Mouse (Mus musculus) intestine, postnatal 0 days (tissue): ENCODE measurements around the gene Sars2. TPM values are rescaled to one million over a fixed set of nuclear protein-coding genes. Genes with fewer than 3 reads are reported as not detected.

Source experiments
- ATAC-seq: fragments of 200-750 bp; cut with Nextera tagmentation; 2 replicates; pipeline ENCODE4 v1.8.0; 2017; ENCODE audit warnings: mild to moderate bottlenecking, moderate TSS enrichment, moderate library complexity
- H3K27ac ChIP-seq: fragments of 300-500 bp; sonication (generic); 2 replicates; pipeline ENCODE4 v1.5.1; 2014; ENCODE audit warnings: mild to moderate bottlenecking, low read depth, low read length, moderate library complexity
- H3K27me3 ChIP-seq: fragments of 300-500 bp; sonication (generic); replicated peaks from 2 replicates; pipeline ENCODE4 v1.6.1; 2014; ENCODE audit warnings: low read length, mixed read lengths; ENCODE audit not compliant: control insufficient read depth, insufficient read depth
- H3K36me3 ChIP-seq: fragments of 300-500 bp; sonication (generic); 2 replicates; pipeline ENCODE4 v1.6.1; 2014; ENCODE audit warnings: mild to moderate bottlenecking, moderate library complexity; ENCODE audit not compliant: control insufficient read depth, insufficient read depth
- H3K4me1 ChIP-seq: fragments of 300-500 bp; sonication (generic); replicated peaks from 2 replicates; pipeline ENCODE4 v1.6.1; 2014; ENCODE audit warnings: antibody characterized with exemption, low read length, mixed read lengths; ENCODE audit not compliant: control insufficient read depth, insufficient read depth
- H3K4me2 ChIP-seq: fragments of 300-500 bp; sonication (generic); replicated peaks from 2 replicates; pipeline ENCODE4 v1.6.1; 2014; ENCODE audit warnings: low read depth, mild to moderate bottlenecking, moderate library complexity
- H3K4me3 ChIP-seq: fragments of 300-500 bp; sonication (generic); 2 replicates; pipeline ENCODE4 v1.5.1; 2014; ENCODE audit warnings: low read depth, low read length
- H3K9ac ChIP-seq: fragments of 300-500 bp; sonication (generic); 2 replicates; pipeline ENCODE4 v1.6.1; 2014; ENCODE audit warnings: mild to moderate bottlenecking, low read depth, low read length
- H3K9me3 ChIP-seq: fragments of 300-500 bp; sonication (generic); 2 replicates; pipeline ENCODE4 v1.6.1; 2016; ENCODE audit warnings: mixed run types; ENCODE audit not compliant: control insufficient read depth
- CTCF ChIP-seq: sonication (generic); IDR thresholded peaks from 2 replicates; pipeline ENCODE4 v1.5.1; 2016; ENCODE audit warnings: low read depth, mild to moderate bottlenecking, control low read depth, antibody characterized with exemption, moderate library complexity
- WGBS: fragments of 180-500 bp; shearing (Covaris S2); extraction: QIAGEN DNeasy Blood & Tissue Kit; methylation state at CpG from one replicate; pipeline ENCODE4 v1.1.7; 2014; 5-methylcytosine and 5-hydroxymethylcytosine counted together
- polyA plus RNA-seq: library from polyadenylated mRNA; unstranded; fragments of >200 nt; fragmentation: Nextera tagmentation; extraction: Ambion mirVana; gene quantifications from 2 replicates; pipeline ENCODE4 v1.2.1, GENCODE M21; 2015

The Sars2 gene
- polyA plus RNA-seq, 1 experiment from 2014 or later: 8.6 TPM

DNA sequence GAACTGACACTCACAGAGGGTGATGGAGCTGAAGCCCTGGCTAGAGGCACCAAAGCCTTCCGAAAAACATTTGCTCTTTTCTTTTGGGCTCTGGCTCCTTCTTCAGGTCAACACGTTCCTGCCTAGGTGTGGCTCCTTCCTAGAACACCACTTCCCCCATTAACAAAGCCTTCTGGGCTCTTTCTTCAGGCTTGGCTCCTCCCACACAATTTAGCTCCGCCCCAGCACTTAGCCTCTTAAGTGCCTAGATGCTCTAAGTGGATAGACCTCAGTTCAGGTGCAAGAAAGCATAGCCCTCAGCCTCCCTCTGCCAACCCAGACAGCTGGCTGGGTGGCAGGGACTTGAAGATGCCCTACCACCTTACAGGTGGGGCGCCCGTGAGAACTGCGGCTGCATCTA is 6.1 kb upstream of the Sars2 start:
- no peak for ATAC-seq
- Histone ChIP-seq H3K27me3 (no peaks in the 10 kb centered on the region), H3K9me3 (0 out of 2 replicates have a peak, but pooled peaks cover 5% of the 10 kb centered on the region), H3K4me1 (0 out of 2 replicates have a peak, but pooled peaks cover 3% of the 10 kb centered on the region), H3K9ac (no peak overlapping the region), H3K27ac (no peak overlapping the region), H3K36me3 (peaks cover 6% of the 10 kb centered on the region; the same call in 1 of the 2 replicates), H3K4me3 (no peak overlapping the region), H3K4me2 (no peak overlapping the region)
- 74% methylated on average over 6 of the region's 6 CpGs for WGBS
- no peak for TF ChIP-seq CTCF

DNA sequence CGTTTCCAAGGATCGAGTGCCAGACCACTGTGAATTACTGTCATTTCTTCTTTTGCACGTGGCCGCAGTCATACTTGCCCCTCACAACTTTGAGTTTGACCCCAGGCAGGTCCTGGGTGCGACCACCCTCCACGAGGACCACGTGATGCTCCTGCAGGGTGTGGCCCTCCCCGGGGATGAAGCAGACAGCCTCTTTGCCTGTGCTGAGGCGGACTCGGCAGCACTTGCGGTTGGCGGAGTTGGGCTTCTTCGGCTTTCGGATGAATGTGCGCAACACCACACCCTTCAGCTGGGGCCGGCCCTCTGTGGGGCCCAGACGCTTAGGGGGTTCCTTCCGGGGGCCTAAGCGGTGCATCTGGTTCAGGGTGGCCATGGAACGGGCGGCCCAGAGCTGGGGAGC is 2.0 kb upstream of the Sars2 start:
- Histone ChIP-seq H3K4me3 (no peak overlapping the region), H3K9me3 (no peaks in the 10 kb centered on the region), H3K36me3 (peaks cover 15% of the 10 kb centered on the region), H3K4me1 (no peaks in the 10 kb centered on the region), H3K4me2 (no peak overlapping the region), H3K9ac (no peak overlapping the region), H3K27ac (no peak overlapping the region), H3K27me3 (no peaks in the 10 kb centered on the region)
- no peak for TF ChIP-seq CTCF
- no peak for ATAC-seq
- 92% methylated on average over 21 of the region's 21 CpGs for WGBS

DNA sequence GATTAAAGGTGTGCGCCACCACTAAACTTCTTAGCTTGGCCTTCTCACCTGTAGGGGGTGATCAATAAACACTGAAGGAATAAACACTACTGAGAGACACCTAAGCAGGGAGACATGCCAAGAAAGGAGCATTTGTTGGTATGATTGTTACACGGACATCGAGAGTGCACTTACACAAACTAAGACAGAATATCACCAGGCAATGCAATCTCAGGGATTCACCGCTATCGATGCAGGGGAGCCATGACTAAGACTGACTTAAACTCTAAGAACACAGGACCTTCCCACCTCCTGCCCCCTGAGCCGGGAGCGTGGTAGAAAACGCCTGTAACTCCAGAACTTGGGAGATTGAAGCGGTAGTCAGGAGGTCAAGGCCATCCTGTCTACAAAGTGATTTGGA is 843 bp upstream of the Sars2 start:
- ATAC-seq: no peak
- H3K4me2 ChIP-seq: peak overlapping the region; percentile 69
- peak overlapping the region; percentile 72 for H3K4me3 ChIP-seq
- 0 out of 2 replicates have a peak overlapping the region, but pooled peaks have one; percentile 47 for H3K27ac ChIP-seq
- peak; percentile 31; the same call in 1 of the 2 replicates for TF ChIP-seq CTCF
- H3K9ac ChIP-seq: peak overlapping the region; percentile 55
- no peaks in the 10 kb centered on the region for H3K27me3 ChIP-seq
- H3K9me3 ChIP-seq: no peaks in the 10 kb centered on the region
- WGBS: 30% methylated on average over 9 of the region's 9 CpGs
- H3K36me3 ChIP-seq: peaks cover 23% of the 10 kb centered on the region
- H3K4me1 ChIP-seq: no peaks in the 10 kb centered on the region

DNA sequence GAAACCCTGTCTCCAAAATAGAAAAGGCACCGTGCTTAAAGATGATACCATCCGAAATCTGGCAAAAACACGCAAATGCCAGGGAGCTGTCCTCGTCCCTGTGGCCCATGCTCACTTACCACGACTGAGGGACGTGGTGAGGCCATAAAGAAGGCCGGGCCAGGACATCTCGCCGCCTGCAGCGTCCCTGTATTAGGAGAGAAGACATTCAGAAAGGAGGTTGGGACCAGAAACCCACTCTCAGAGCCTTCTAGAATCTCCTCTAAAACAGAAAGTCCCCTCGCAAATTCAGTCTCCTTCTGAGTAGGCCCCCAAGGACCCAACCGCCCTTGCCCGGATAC is 454 bp upstream of the Sars2 start:
- Histone ChIP-seq H3K9ac (peak overlapping the region; percentile 55), H3K4me1 (no peaks in the 10 kb centered on the region), H3K9me3 (no peaks in the 10 kb centered on the region), H3K36me3 (peaks cover 27% of the 10 kb centered on the region), H3K27ac (peak overlapping the region; percentile 47; the same call in 1 of the 2 replicates), H3K4me3 (peak overlapping the region; percentile 72), H3K4me2 (peak overlapping the region; percentile 69), H3K27me3 (no peaks in the 10 kb centered on the region)
- ATAC-seq: peak; percentile 16
- no peak for TF ChIP-seq CTCF
- under 1% methylated on average over 13 of the region's 13 CpGs for WGBS

DNA sequence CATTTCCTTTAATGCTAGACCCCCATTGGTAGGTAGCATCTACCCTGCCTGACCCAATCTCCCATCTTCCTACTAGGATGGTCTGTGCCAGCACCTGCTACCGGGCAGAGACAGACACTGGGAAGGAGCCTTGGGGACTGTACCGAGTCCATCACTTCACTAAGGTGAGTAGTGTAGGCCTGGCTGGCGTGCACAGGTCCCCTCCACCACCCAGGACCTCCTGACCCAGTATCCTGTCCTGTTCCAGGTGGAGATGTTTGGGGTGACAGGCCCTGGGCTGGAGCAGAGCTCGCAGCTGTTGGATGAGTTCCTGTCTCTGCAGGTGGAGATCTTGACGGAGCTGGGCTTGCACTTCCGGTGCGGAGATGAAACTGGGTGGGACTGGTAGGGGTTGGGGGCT is 8.1 kb downstream of the Sars2 start:
- Histone ChIP-seq H3K9me3 (no peaks in the 10 kb centered on the region), H3K4me1 (no peaks in the 10 kb centered on the region), H3K9ac (no peak overlapping the region), H3K36me3 (peaks cover 48% of the 10 kb centered on the region), H3K4me2 (no peak overlapping the region), H3K27ac (no peak overlapping the region), H3K27me3 (no peaks in the 10 kb centered on the region), H3K4me3 (no peak overlapping the region)
- 94% methylated on average over 7 of the region's 7 CpGs for WGBS
- no peak for TF ChIP-seq CTCF
- no peak for ATAC-seq

DNA sequence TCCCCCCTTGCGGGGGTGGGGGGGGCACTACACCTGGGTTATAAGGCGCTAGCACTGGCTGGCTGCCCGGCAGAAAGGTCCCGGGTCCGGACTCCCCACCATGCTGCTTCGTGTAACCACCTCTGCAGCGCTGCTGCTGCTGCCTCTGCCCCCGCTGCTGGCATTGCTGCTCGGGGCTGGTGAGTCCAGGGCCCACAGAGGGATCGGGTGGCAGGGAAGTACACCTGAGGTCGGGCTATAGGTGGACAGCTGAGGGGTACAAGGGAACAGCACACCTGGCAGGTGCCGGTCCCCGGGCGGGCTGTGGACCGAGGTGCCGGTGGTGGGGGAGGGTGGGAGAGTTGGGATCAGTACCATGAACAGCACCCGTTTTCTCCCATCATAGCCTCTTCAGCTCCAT is 14.3 kb downstream of the Sars2 start, which contains the start of gene Ccer2:
Ccer2 (plus strand) TSS at position 96 of the 400 bp plus-strand sequence.
- Histone ChIP-seq H3K4me3 (no peak within 1 kb of the TSS), H3K36me3 (peaks cover 42% of the 10 kb centered on the region), H3K4me1 (no peaks in the 10 kb centered on the region), H3K27me3 (peaks cover 10% of the 10 kb centered on the region; the same call in 1 of the 2 replicates), H3K27ac (no peak within 1 kb of the TSS), H3K4me2 (no peak within 1 kb of the TSS), H3K9ac (no peak within 1 kb of the TSS), H3K9me3 (no peaks in the 10 kb centered on the region)
- no peak for TF ChIP-seq CTCF
- ATAC-seq: no peak
- WGBS: 4% methylated on average over 17 of the region's 17 CpGs

DNA sequence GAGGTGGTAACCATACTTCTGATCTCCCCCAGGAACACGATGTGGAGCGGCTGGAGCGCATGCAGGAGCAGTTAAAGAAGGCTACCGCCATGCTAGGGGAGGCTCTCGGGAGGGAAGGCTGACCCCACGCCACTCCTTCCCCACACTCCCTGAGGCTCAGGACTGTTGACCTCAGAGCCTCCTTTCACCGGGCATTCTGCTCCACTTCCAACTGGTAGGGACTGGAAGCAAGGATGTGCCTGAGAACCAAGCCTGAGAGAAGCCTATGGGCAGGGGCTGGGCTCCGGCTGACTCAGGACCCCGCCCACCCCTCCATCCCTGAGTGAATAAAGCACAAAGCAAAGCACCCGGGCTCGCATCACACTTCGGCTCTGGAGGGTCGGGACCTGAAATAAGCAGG is 16.8 kb downstream of the Sars2 start:
- WGBS: 82% methylated on average over 13 of the region's 13 CpGs
- H3K27me3 ChIP-seq: peaks cover 10% of the 10 kb centered on the region; the same call in 1 of the 2 replicates
- peaks cover 57% of the 10 kb centered on the region for H3K36me3 ChIP-seq
- no peak overlapping the region for H3K9ac ChIP-seq
- H3K4me1 ChIP-seq: no peaks in the 10 kb centered on the region
- no peaks in the 10 kb centered on the region for H3K9me3 ChIP-seq
- H3K27ac ChIP-seq: no peak overlapping the region
- H3K4me2 ChIP-seq: no peak overlapping the region
- no peak for ATAC-seq
- H3K4me3 ChIP-seq: no peak overlapping the region
- no peak for TF ChIP-seq CTCF
